Mouse (Mus musculus): ENCODE data around the gene Ano6. TPM values are rescaled to one million over a fixed set of nuclear protein-coding genes. Genes with fewer than 3 reads are reported as not detected.

Gene Ano6
- total RNA-seq, 2 experiments from 2014 or later, result 39.0 to 46.7 TPM

- 0 out of 2 replicates have a peak, but pooled peaks have one; percentile 32 for ATAC-seq (ENCODE audit: poor library complexity, severe bottlenecking)
These were observed 33.0 kb downstream of the Ano6 start for GRCm38 (mm10) chr15:95823383-95824306.

DNA sequence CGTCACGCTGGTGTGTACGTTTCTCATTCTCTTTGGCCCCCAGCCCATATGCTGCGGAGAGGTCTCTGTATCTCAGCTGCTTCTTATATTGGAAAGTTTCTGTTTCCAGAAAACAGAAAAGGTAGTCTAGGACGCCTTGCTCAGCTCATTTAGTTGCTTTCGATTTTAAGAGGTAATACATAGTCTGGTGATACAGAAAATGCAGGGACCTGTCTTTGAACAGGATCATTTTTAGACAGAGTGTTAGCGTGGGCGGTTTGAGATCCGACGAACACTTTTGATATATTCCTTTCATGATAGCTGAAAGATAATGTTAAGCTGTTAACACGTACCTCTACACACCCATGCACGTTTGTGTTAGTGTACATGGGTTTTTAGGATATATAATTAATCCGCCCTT lies 35.9 kb downstream of the Ano6 start:
- no peak for ATAC-seq (ENCODE audit: poor library complexity, severe bottlenecking)

GRCm38 (mm10) chr15:95827465-95827971 lies 36.9 kb downstream of the Ano6 start:
- no peak for ATAC-seq (ENCODE audit: poor library complexity, severe bottlenecking)

GRCm38 (mm10) chr15:95828018-95828646 lies 37.5 kb downstream of the Ano6 start:
- peak; percentile 22 for ATAC-seq (ENCODE audit: poor library complexity, severe bottlenecking)

DNA sequence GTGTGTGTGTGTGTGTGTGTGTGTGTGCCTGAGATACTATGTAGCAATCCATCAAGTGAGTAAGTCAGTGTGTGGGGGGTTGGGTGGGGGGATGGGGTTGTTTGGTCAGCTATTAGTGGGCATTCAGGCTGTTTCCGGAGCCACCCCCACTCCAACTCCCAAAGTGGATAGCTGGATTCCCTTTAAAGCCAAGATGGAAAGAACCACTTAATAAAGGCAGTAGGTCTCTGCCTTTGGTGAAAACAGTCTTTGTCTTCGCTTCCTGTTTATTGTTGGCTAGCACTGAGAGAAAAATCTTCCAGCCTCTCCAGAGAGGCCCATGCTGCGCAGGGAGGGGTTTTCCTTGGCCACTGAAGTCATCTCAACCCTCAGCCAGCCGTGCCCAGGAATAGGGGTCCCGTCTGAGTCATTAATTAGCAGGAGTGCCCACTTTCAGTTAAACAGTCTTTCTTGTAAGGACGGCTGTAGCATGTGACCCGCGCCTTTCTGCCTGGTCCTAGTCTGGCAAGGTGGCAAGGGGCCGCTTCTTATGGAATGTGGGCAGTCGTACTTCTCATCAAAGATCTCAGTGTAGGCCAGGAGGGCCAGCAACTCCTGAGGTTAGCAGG lies 38.1 kb downstream of the Ano6 start:
- 0 out of 2 replicates have a peak, but pooled peaks have one; percentile 11 for ATAC-seq (ENCODE audit: poor library complexity, severe bottlenecking)

DNA sequence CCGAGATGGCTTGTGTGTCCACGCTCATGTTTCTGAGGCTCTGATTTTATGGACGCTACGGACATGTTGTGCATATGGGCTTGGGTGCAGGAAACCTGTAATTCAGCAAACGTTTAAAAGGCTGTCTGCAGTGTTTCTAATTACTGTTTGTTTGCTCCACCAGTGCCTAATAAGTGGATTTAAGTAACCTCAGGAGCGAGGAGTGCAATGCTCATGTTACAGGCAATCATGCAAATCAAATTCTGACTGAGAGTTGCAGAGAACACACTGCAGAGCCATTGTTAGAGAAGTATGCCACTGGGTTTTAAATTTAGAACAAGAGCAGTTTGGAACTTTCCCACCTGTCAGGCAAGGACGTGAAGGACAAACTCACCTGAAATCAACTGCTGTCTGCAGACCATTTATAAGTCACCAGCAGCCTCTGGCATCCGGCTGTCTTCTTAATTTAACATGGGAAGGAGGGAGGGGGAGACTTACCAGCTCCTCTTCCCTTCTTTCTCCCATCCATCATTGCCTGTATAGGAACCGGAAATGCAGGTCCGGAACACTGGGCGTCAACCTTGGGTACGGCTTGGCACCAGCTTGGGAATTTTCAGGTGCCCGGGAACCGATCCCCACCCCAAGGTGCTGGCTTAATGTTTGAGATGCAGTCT lies 39.0 kb downstream of the Ano6 start:
- ATAC-seq (ENCODE audit: poor library complexity, severe bottlenecking), result no peak

- no peak for ATAC-seq (ENCODE audit: poor library complexity, severe bottlenecking)
These were observed 39.5 kb downstream of the Ano6 start for GRCm38 (mm10) chr15:95830206-95830560.

- ATAC-seq (ENCODE audit: poor library complexity, severe bottlenecking), result no peak
These were observed 42.6 kb downstream of the Ano6 start for GRCm38 (mm10) chr15:95833292-95833691.

DNA sequence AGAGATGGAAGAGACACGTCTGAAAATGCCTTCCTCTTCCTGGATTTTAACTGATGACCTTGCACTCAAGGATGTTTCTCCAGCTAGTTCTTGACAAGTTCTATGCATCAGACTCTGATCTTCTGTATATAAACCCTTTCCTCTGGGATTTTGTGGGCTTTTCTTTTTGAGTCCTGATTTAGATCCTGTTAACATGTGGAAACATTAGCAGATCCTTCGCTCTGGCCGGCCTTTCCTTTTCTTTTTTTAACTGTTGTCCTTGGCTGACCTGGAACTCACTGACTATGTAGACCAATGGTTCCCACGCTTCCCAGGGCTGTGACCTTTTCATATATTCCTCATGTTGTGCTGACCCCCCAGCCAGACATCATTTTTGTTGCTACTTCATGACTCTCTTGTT lies 45.4 kb downstream of the Ano6 start:
- ATAC-seq (ENCODE audit: poor library complexity, severe bottlenecking), result no peak

DNA sequence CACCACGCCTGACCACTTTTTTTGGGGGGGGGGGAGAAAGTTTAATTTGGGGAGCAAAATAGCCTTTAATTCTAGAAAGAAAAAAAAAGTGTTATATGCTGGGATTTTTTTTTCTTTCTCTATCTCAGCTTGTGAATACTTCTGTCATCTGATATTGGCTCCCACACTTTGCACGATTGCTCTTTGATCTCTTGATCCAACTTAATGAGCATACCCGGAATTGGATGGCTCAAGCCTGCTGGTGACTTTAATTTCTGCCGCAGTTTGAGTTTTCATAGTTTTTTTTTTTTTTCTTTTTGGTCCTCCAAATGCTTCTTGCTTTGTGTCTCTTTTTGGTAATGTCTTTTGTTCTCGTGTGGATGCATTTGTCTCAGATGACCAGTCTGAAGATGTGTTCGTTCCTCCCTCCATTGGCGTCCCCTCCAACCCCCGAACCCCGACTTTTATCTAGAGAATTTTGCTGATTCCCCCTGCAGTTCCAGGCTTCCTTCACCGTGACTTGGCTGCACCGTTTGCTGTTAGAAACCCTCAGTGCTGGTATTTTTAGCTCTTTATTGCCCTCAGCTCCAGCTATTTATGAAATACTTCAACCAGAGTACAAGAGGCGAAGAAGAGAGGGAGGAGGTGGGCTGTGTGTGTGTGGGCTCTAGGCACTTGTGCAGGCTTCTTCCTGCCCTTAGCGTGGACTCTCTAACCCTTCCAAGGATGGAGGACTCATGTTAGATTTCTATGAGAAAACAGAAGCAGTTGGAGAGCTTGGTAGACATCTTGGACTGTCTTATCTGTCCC lies 46.2 kb downstream of the Ano6 start:
- ATAC-seq (ENCODE audit: poor library complexity, severe bottlenecking), result no peak

DNA sequence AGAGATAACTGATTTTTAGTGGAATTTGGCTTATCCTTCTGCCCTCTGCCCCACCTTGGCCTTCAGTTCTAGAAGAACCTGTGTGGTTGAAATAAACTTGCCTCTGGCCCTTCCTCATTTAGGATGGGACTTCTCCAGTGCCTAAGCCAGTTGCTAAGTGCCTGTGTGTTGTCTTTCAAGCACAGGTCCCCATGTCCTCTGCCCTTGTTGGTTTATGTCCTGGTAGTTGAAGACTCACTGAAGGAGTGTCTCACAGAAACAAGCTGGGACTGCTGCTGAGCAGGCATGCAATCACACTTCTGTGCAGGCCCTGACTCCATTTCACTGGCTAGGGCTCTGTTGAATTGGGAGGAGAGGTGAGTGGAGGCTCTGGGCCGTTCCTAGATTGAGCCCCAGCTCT lies 46.9 kb downstream of the Ano6 start:
- ATAC-seq (ENCODE audit: poor library complexity, severe bottlenecking), result no peak

DNA sequence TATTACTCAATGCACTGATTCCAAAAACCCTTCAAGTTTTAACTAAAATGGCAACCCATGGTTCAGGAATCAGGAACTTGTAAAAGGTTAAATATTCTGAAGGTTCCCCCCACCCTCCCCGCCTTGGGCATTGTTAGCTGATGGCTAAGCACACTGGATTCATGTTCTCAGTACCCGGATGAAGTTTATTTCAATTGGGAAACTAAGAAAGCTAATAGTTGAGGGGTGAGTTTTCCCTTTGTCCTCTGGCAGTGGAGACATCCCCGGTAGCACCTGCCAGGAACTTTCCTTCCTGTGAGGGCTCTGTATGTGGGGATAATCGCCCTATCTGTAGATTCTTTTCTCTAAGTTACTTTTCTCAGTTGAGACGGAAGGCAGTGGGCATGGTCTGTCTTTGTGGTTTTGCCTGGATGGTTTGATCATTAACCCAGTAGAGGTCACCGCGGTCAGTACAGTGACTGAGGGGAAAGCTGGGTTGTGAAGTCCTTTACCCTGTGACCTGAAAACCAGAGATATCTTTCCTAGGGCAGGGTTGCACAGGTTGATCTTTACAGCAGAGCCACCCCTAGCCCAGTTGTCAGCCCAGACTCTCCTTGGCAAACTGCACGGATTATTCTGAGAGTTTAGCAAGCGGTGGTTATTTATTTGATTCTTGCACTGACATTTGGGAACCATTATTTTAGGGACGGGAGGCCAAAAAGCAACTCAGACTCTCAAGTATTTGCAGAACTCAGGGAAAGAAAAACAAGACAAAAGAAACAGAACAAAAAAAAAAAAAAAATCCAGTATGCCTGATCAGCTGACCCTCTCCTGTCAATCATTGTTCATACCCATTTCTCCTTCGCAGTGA lies 47.8 kb downstream of the Ano6 start:
- peak; percentile 62 for ATAC-seq (ENCODE audit: poor library complexity, severe bottlenecking)

GRCm38 (mm10) chr15:95839789-95840188 lies 49.1 kb downstream of the Ano6 start:
- ATAC-seq (ENCODE audit: poor library complexity, severe bottlenecking), result no peak

DNA sequence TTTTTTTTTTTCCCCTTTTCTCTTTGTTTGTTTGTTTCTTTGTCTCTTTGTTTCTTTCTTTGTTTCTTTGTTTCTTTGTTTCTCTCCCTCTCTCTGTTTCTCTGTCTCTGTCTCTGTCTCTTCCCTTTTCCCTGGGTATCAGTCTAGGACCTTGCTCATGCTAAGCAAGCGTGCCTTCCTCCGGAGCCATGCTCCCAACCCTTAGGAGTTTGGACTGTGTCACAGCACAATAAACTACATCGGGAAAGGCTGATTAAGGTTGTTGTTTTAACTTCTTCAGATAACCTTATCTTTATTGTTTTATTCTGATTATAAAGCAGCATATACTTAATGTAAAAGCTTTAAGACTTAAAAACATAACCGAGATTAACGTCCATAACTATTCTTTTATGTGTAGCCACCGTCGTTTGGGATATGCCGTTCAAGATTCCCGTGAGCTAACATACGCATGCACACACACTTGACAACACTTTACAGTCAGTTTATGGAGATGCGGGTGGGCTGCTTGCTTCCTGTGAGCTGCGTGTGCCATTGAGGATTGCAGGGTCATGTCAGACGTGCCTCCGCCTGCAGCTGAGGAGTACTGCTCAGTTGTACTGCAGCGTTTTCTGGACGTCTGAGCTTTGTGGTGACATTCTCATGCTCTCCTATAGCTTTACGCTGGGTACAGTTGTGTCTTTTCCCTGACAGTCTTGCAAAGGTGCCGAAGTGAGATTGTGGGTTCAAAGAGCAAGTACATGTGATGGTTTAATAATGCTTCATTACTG lies 52.7 kb downstream of the Ano6 start:
- no peak for ATAC-seq (ENCODE audit: poor library complexity, severe bottlenecking)

GRCm38 (mm10) chr15:95844412-95844811 lies 53.8 kb downstream of the Ano6 start:
- no peak for ATAC-seq (ENCODE audit: poor library complexity, severe bottlenecking)

GRCm38 (mm10) chr15:95846102-95846501 lies 55.5 kb downstream of the Ano6 start:
- ATAC-seq (ENCODE audit: poor library complexity, severe bottlenecking), result no peak

DNA sequence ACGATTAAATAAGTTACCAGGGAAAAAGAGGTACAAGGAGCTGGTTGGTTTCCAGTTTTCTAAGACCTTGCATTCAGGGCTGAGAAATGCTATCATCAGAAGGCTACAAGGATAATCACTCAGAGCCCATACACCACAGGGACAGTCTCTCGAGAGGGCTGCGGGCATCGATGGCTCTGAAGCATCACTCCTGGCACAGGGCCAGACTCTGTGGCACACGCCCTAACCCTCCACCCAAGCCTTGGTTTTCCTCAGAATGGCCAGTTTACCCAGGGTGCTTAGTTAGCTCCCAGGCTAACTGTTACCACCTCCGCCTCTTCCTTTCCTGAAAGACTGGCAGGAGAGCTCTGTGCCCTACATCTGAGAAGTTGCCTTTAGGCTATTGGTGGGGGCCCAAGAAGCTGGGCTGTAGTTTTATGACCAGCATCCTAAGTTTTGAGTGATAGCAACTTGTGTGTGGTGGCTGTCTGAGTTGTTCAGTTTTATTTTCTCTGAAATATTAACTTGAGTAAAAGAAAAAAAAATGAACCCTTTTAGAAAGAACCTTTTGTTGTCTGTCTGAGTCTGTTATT lies 57.9 kb downstream of the Ano6 start:
- ATAC-seq (ENCODE audit: poor library complexity, severe bottlenecking), result peak; percentile 23; the same call in 1 of the 2 replicates

Data from megakaryocyte, adult 5-6 weeks (primary cell).